8 mouse cellular contexts compared by ENCODE assay signal in genomic region chr4:149853698-149854284, GRCm38 (mm10).
DNase-seq lines count a peak whose midpoint lies in the region; ATAC-seq and TF ChIP-seq lines count a peak whose summit lies in the region.

No protein-coding gene starts in this region.

- dilution Hi-C loops in CH12.LX (cut with MboI; ENCODE audit: extremely low pct_ligation_motif_present, extremely low pct_unique_long_range_greater_than_20kb, low sequenced_read_pairs): no loop called here

- WGBS in heart, embryonic 12.5 days: 66% methylated on average over 4 of the region's 4 CpGs
- 70% methylated on average over 4 of the region's 4 CpGs for WGBS in forebrain, embryonic 16.5 days
- WGBS in liver, embryonic 15.5 days (ENCODE audit: insufficient replicate concordance): 50% methylated on average over 4 of the region's 4 CpGs

- no peak for DNase-seq in heart, postnatal 36 days
- no peak for DNase-seq in CH12.LX (ENCODE audit: extremely low read depth)
- DNase-seq in cerebellum, postnatal 14 days: no peak
- DNase-seq in adrenal gland, adult (ENCODE audit: inconsistent age in 2 of 2, low spot score in 1 of 2): no peak
- DNase-seq in cerebellum, adult 18-20 months: no peak

- H3K9ac ChIP-seq in heart, embryonic 12.5 days: no peak overlapping the region
- no peak overlapping the region for H3K9ac ChIP-seq in CH12.LX (ENCODE audit: insufficient read depth, low read depth)
- H3K9ac ChIP-seq in forebrain, embryonic 16.5 days (replicated peaks; ENCODE audit: low read depth, low read length): no peak overlapping the region
- H3K9ac ChIP-seq in liver, embryonic 15.5 days: no peak overlapping the region

- TF ChIP-seq EP300 in CH12.LX (IDR thresholded peaks at IDR 0.05; ENCODE audit: low read length): no peak

- ATAC-seq in heart, embryonic 12.5 days (ENCODE audit: insufficient number of reproducible peaks, low FRiP score): no peak
- peak; percentile 22; the same call in 1 of the 2 replicates for ATAC-seq in forebrain, embryonic 16.5 days
- no peak for ATAC-seq in liver, embryonic 15.5 days (ENCODE audit: insufficient read depth)

- peak overlapping the region; percentile 32; the same call in 1 of the 2 replicates for H3K4me3 ChIP-seq in heart, embryonic 12.5 days
- H3K4me3 ChIP-seq in CH12.LX (replicated peaks in 1 of 3; ENCODE audit: low read depth in 2 of 3, low read length in 2 of 3, poor library complexity in 1 of 3): no peak overlapping the region
- peak overlapping the region; percentile 41 for H3K4me3 ChIP-seq in forebrain, embryonic 16.5 days (replicated peaks; ENCODE audit: low read length)
- no peak overlapping the region for H3K4me3 ChIP-seq in liver, embryonic 15.5 days (replicated peaks)

- H3K36me3 ChIP-seq in heart, embryonic 12.5 days: no peaks in the 10 kb centered on the region
- no peaks in the 10 kb centered on the region for H3K36me3 ChIP-seq in CH12.LX (replicated peaks in 1 of 2; ENCODE audit: control insufficient read depth in 1 of 2, insufficient read depth in 1 of 2, low read length in 1 of 2)
- no peaks in the 10 kb centered on the region for H3K36me3 ChIP-seq in forebrain, embryonic 16.5 days (ENCODE audit: control insufficient read depth, insufficient read depth)
- no peaks in the 10 kb centered on the region for H3K36me3 ChIP-seq in liver, embryonic 15.5 days (replicated peaks)

- in situ Hi-C loops in CH12.LX (cut with MboI; ENCODE audit: low pct_ligation_motif_present, low pct_unique_long_range_greater_than_20kb, low sequenced_read_pairs): no loop called here

- H3K27ac ChIP-seq in heart, embryonic 12.5 days (ENCODE audit: poor library complexity, severe bottlenecking): no peak overlapping the region
- H3K27ac ChIP-seq in CH12.LX (ENCODE audit: insufficient read depth, low read depth): no peak overlapping the region
- no peak overlapping the region for H3K27ac ChIP-seq in forebrain, embryonic 16.5 days (ENCODE audit: low read length)
- no peak overlapping the region for H3K27ac ChIP-seq in liver, embryonic 15.5 days (replicated peaks)

- TF ChIP-seq CTCF in CH12.LX (conservative IDR thresholded peaks at IDR 0.05 in 1 of 2, IDR thresholded peaks at IDR 0.05 in 1 of 2; ENCODE audit: low read depth in 2 of 2, low read length in 2 of 2): no peak

- TF ChIP-seq RAD21 in CH12.LX (IDR thresholded peaks at IDR 0.05; ENCODE audit: low read depth, low read length): no peak

- no peaks in the 10 kb centered on the region for H3K9me3 ChIP-seq in heart, embryonic 12.5 days (replicated peaks)
- H3K9me3 ChIP-seq in CH12.LX (replicated peaks; ENCODE audit: low read length): peaks cover 16% of the 10 kb centered on the region
- no peaks in the 10 kb centered on the region for H3K9me3 ChIP-seq in forebrain, embryonic 16.5 days (ENCODE audit: control insufficient read depth, low read length)
- no peaks in the 10 kb centered on the region for H3K9me3 ChIP-seq in liver, embryonic 15.5 days (replicated peaks)

- peaks cover 23% of the 10 kb centered on the region for H3K4me1 ChIP-seq in heart, embryonic 12.5 days (replicated peaks)
- peaks cover 10 to 43% of the 10 kb centered on the region in 2 experiments for H3K4me1 ChIP-seq in CH12.LX (ENCODE audit: control insufficient read depth in 1 of 2, insufficient read depth in 2 of 2)
- peaks cover 5% of the 10 kb centered on the region for H3K4me1 ChIP-seq in forebrain, embryonic 16.5 days (replicated peaks; ENCODE audit: control insufficient read depth, insufficient read depth, low read length)
- peaks cover 12% of the 10 kb centered on the region for H3K4me1 ChIP-seq in liver, embryonic 15.5 days (replicated peaks)

- no peaks in the 10 kb centered on the region for H3K79me2 ChIP-seq in CH12.LX (replicated peaks; ENCODE audit: control insufficient read depth, extremely low read depth, insufficient read depth, poor library complexity, severe bottlenecking)

- intact Hi-C loops in heart, postnatal 36 days (cut with DNase I): no loop called here

- peak overlapping the region; percentile 77 for H3K4me2 ChIP-seq in heart, embryonic 12.5 days
- H3K4me2 ChIP-seq in CH12.LX (ENCODE audit: insufficient read depth, low read depth, poor library complexity, severe bottlenecking): peak overlapping the region; percentile 81; the same call in 1 of the 2 replicates
- peak overlapping the region; percentile 65 for H3K4me2 ChIP-seq in forebrain, embryonic 16.5 days (ENCODE audit: low read length)
- peak overlapping the region; percentile 54; the same call in 1 of the 2 replicates for H3K4me2 ChIP-seq in liver, embryonic 15.5 days

- peak; percentile 42; the same call in 1 of the 2 replicates for TF ChIP-seq POLR2A in CH12.LX (IDR thresholded peaks at IDR 0.05; ENCODE audit: low read depth, low read length)

- no peaks in the 10 kb centered on the region for H3K27me3 ChIP-seq in heart, embryonic 12.5 days (replicated peaks)
- H3K27me3 ChIP-seq in CH12.LX (replicated peaks): peaks cover 59% of the 10 kb centered on the region
- H3K27me3 ChIP-seq in forebrain, embryonic 16.5 days (replicated peaks; ENCODE audit: control insufficient read depth, insufficient read depth, low read length): no peaks in the 10 kb centered on the region
- H3K27me3 ChIP-seq in liver, embryonic 15.5 days: peaks cover 30% of the 10 kb centered on the region

TF ChIP-seq in CH12.LX, 34 proteins besides CTCF, POLR2A, EP300 and RAD21:
- TF ChIP-seq SMC3 (IDR thresholded peaks at IDR 0.05; ENCODE audit: low read depth, low read length) (no peak), TBP (conservative IDR thresholded peaks at IDR 0.05; ENCODE audit: low read depth, low read length) (0 out of 2 replicates have a peak, but pooled peaks have one; percentile 55), KAT2A (IDR thresholded peaks at IDR 0.05; ENCODE audit: insufficient replicate concordance, low read length) (no peak), UBTF (IDR thresholded peaks at IDR 0.05; ENCODE audit: low read depth, low read length) (no peak), USF2 (conservative IDR thresholded peaks at IDR 0.05; ENCODE audit: low read depth, low read length) (no peak), BHLHE40 (IDR thresholded peaks at IDR 0.05; ENCODE audit: low read depth, low read length) (no peak), CHD2 (IDR thresholded peaks at IDR 0.05; ENCODE audit: low read length) (no peak), SIN3A (IDR thresholded peaks at IDR 0.05; ENCODE audit: low read length) (no peak), USF1 (IDR thresholded peaks at IDR 0.05; ENCODE audit: low read depth, low read length) (no peak), POLR2AphosphoS2 (IDR thresholded peaks at IDR 0.05; ENCODE audit: low read depth, low read length) (no peak), MEF2A (IDR thresholded peaks at IDR 0.05; ENCODE audit: borderline replicate concordance, low read depth, low read length) (no peak), ZMIZ1 (IDR thresholded peaks at IDR 0.05; ENCODE audit: low read depth, low read length) (peak; percentile 83; the same call in 1 of the 2 replicates), IRF4 (IDR thresholded peaks at IDR 0.05; ENCODE audit: low read depth, low read length) (no peak)

Comparison
In these comparisons a context has a peak if more than half of its experiments do, and no peak if none do; other contexts are left out.
1. H3K4me3 ChIP-seq: peak in heart, embryonic 12.5 days (single experiment) and forebrain, embryonic 16.5 days (single experiment); none in CH12.LX (0 of 3) and liver, embryonic 15.5 days (single experiment).
2. Peak in every context shown above with its lines, with median percentiles within 50 percentile points of each other: H3K4me2 ChIP-seq.